Mouse (Mus musculus) fat pad, adult 2 months (tissue): Measurements from ENCODE around the gene Plekha6.

Experiments
- DNase-seq: peaks from one replicate; pipeline ENCODE4 v3.0.0-alpha.2; 2011; ENCODE audit warnings: low read depth, low spot score; ENCODE audit errors: extremely low read depth

Gene Plekha6

DNA sequence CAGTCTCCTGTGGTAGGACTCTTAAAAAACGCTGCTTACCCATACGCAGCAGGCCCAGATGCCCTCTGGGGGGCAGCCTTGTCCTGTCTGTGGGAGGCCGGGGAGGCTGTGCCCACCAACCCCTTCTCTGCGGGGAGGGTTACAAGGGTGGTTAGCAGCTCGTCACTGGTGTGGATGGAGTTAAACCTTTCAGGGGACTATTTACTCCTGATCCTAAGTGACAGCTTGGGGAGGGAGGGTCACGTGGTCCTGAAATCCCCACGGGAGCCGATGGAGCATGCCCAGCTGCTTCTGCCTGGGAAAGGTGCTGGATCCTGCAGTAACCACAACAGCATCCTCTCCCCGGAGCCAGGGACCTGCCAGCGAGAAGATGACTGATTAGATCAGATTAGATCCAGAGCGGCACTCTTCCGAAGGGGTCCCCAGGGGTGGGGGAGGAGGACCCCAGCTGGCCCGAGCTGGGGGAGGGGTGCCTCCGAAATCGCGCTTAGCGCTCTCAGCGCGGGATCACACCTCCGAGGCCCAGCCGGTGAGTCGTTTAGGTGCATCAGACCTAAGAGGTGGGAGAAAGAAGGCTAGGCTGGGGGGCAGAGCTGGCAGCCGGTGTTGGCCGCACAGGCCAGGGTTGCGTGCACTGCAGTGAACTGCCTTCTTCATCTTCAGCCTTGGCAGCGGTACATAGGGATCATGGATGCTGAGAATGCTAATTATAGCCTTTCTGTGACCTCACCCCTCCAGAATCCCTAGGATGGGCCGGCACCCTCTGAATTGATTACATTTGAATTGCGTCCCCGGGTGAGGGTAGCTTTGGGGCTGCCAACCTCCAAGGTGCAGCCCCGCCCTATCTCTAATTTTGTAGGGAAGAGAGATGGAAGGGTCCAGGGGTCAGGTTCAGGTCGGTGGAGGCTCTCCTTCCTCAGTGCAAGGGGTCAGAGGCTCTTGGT is 17.3 kb downstream of the Plekha6 start:
- no peak for DNase-seq

- no peak for DNase-seq
These were observed 18.2 kb downstream of the Plekha6 start for GRCm38 (mm10) chr1:133182016-133182705.

- no peak for DNase-seq
These were observed 18.7 kb downstream of the Plekha6 start for GRCm38 (mm10) chr1:133182706-133183095.

- no peak for DNase-seq
These were observed 19.3 kb downstream of the Plekha6 start for GRCm38 (mm10) chr1:133183141-133183925.

- no peak for DNase-seq
These were observed 24.1 kb downstream of the Plekha6 start for GRCm38 (mm10) chr1:133187948-133188680.

GRCm38 (mm10) chr1:133188719-133189118 is 24.7 kb downstream of the Plekha6 start:
- no peak for DNase-seq

DNA sequence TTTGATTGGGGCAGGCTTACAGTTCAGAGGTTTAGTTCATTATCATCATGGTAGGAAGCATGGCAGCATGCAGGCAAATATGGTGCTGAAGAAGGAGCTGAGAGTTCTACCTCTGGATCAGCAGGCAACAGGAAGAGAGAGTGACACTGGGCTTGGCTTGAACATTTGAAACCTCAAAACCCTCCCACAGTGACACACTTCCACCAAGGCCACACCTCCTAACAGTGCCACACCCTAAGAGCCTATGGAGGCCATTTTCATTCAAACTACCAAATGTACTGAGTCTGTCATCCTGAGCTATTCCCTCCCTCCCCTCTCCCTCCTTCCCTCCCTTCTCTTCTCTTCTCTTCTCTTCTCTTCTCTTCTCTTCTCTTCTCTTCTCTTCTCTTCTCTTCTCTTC is 25.5 kb downstream of the Plekha6 start:
- no peak for DNase-seq

- no peak for DNase-seq
These were observed 26.5 kb downstream of the Plekha6 start for GRCm38 (mm10) chr1:133190550-133190949.

DNA sequence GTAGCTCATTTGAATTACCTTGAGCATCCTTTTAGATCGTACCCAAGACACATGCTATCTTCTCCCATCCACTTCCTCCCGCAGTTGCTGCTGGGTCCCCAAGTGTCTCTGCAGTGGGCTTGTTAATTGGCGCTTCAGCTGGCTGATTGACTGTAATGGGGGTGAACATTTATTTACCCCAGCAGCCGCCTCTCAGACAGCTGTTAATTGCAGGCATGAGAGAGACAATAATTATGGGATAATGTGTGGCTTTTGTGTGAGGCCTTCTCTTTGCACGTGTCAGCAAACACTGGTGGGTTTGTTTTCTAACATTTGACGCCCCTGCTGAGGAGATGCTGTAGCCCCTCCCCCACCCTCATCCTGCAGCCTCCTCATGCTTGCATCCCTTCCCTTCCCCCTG is 32.2 kb downstream of the Plekha6 start:
- no peak for DNase-seq

GRCm38 (mm10) chr1:133197266-133197665 is 33.3 kb downstream of the Plekha6 start:
- DNase-seq, result no peak

DNA sequence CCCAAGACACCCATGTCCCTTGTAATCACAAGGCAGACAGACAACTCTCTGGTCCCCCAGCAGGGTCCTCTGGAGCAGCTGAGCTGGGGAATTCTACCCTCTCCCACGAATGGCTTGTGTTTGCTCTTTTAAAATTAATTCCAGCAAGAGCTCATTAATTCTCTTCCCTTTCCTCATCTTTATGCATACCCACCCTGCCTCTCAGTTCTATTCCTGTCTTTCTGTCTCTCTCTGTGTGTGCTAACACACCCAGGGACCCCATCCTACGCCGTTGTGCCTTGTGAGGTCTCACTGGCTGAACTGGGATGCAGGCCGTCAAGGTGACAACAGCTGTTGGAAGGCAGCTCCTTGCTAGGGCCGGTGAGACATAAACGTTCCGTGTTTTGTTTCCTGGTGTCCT is 35.7 kb downstream of the Plekha6 start:
- DNase-seq, result no peak

DNA sequence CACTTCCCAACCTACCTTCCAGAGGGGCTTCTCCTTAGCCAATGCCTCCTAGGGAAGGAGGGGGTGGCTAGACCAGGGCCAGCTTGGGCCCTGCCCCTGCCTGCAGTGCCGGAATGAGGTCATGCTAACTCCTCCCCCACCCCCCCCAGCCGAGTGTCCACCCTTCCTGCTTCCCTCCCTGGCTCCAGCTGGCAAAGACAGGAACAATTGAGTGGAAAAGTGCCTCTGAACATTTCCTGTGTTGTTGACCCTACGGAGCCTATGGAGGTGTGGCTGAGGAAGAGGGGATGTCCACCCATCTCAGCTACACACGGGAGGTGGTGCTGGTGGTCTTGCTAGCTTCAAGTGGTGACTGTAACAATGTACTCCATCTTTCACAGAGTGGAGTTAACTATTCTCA is 37.5 kb downstream of the Plekha6 start:
- no peak for DNase-seq

DNA sequence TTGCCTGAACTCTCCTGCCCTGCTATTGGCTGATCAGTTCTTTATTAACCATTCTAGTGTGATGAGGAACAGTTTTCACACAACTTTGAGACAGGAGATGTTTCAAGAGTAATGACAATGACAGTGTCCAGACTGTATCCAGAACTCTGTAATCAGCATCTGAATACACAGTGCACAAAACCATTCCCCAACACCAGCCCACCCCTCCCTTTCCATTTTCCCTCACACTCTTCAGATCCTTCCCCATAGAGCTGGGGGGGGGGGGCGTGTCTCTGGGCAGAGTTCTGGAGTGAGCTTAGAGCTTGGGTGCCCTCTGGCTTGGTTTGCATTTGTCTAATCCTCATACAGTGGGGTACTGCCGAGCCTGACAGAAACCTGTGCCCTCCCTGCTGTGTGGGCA is 39.7 kb downstream of the Plekha6 start:
- no peak for DNase-seq

- DNase-seq, result no peak
These were observed 40.4 kb downstream of the Plekha6 start for GRCm38 (mm10) chr1:133204341-133204849.

- no peak for DNase-seq
These were observed 41.0 kb downstream of the Plekha6 start for GRCm38 (mm10) chr1:133204985-133205384.

DNA sequence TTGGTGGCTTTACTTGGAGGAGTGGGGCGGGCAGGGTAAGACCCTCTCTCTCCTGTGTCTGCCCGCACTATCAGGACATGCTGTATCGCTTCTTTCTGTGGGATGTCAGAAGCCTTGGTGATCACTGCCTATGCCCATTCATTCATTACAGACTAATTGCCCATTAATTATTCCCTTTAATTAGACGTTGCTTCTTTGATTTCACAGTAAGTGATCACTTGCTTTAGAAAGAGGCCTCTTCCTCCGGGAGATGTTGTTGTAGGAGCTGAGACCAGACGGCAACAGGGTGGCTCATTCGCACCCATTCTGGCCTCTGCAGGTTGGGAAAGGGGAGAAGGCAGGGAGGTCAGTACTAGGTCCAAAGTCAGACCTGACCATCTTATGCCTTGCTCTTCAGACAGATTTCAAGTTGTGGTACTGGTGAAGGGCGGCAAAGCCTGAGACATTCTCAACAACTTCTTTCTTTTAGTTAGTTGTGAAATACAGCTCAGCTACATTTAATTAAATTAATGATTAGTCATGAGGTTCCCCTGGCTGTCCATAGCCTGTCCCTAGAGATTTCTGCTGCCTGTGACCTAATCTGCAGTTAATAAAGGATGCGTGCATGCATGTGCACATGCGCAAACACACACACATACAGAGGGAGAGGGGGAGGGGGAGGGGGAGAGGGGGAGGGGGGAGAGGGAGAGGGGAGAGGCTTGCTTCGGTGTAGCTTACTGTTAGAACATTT is 44.2 kb downstream of the Plekha6 start:
- no peak for DNase-seq

DNA sequence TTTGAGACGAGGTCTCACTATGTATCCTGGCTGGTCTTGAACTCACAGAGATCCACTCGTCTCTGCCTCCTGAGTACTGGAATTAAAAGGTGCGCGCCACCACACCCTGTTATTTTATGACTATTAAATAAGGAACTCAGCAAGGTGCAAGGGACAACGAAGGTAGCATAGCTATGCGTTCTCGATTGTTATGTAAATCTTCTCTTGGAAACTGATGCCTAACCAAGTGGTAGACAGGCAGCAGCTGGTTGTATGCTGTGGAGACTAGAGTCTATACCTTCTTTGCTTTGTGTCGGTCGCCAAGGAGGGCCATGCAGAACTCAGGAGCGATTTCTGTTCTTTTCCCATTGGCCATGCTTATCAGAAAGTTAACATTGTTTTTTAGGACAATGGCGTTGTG is 45.0 kb downstream of the Plekha6 start:
- no peak for DNase-seq

DNA sequence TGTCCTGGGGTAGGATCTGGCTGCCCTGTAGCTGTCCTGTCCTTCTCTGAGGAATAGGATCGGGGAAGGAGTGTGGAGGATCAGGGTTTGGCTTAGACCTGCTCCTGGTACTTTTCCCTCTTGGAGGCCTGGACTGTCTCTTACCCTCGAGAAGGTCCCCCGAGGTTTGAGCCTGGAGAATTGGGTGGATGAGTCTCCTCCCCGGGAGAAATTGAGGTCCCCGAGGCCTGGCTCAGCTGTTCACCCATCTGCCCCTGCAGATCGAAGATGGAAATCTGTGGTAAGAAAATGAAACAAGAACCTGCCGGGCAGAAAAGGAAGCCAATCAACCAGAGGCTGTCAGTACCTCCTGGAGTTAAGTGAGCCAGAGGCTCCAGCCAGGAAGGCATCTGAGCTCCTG is 45.5 kb downstream of the Plekha6 start:
- DNase-seq, result no peak

- DNase-seq, result no peak
These were observed 46.0 kb downstream of the Plekha6 start for GRCm38 (mm10) chr1:133209901-133210516.
